Mouse (Mus musculus) liver (tissue): ENCODE results near the gene Eif3k.
A peak's percentile ranks its signal among the peaks of the same experiment; 100 is the strongest.
"Not testable (repeated sequence)": the region's sequence is repeated elsewhere in the genome, so short reads cannot be mapped to it uniquely, and the experiment has no call there.

Experiments
- DNase-seq: peaks from one replicate; pipeline ENCODE4 v3.0.0-alpha.2; 2020; ENCODE audit warnings: mixed read lengths

Eif3k gene

GRCm38 (mm10) chr7:28984452-28984851, 2.8 kb upstream of the Eif3k start:
- no peak for DNase-seq

- DNase-seq = no peak
These were observed 2.2 kb upstream of the Eif3k start for GRCm38 (mm10) chr7:28983849-28984248.

GRCm38 (mm10) chr7:28983141-28983564, 1.5 kb upstream of the Eif3k start:
- no peak for DNase-seq

- peak; percentile 63 for DNase-seq
These were observed 780 bp upstream of the Eif3k start for GRCm38 (mm10) chr7:28982274-28983013.

GRCm38 (mm10) chr7:28977556-28977955, 4.1 kb downstream of the Eif3k start:
- DNase-seq = no peak

GRCm38 (mm10) chr7:28973025-28973424, 8.6 kb downstream of the Eif3k start:
- DNase-seq = no peak

- DNase-seq = peak; percentile 84
These were observed 9.1 kb downstream of the Eif3k start for GRCm38 (mm10) chr7:28972542-28972985.

GRCm38 (mm10) chr7:28971770-28972269, 9.8 kb downstream of the Eif3k start:
- DNase-seq = no peak

GRCm38 (mm10) chr7:28971029-28971428, 10.6 kb downstream of the Eif3k start:
- DNase-seq = no peak

- no peak for DNase-seq
These were observed 11.8 kb downstream of the Eif3k start for GRCm38 (mm10) chr7:28969672-28970394.

- DNase-seq = no peak
These were observed 12.4 kb downstream of the Eif3k start for GRCm38 (mm10) chr7:28969271-28969670.

- not testable (repeated sequence) for DNase-seq
These were observed 13.5 kb downstream of the Eif3k start for GRCm38 (mm10) chr7:28968120-28968519.

GRCm38 (mm10) chr7:28966751-28967505, 14.7 kb downstream of the Eif3k start:
- DNase-seq = no peak

- no peak for DNase-seq
These were observed 15.5 kb downstream of the Eif3k start for GRCm38 (mm10) chr7:28966181-28966580.

GRCm38 (mm10) chr7:28965346-28965840, 16.3 kb downstream of the Eif3k start:
- no peak for DNase-seq

- DNase-seq = no peak
These were observed 18.2 kb downstream of the Eif3k start for GRCm38 (mm10) chr7:28963399-28963923.

- peak; percentile 99 for DNase-seq
These were observed 19.6 kb downstream of the Eif3k start, which contains the start of gene Actn4 for GRCm38 (mm10) chr7:28961927-28962670. TSS of gene Actn4 (minus strand) at chr7:28962340.

GRCm38 (mm10) chr7:28961584-28961926, 20.1 kb downstream of the Eif3k start:
- no peak for DNase-seq

GRCm38 (mm10) chr7:28960354-28961046, 21.2 kb downstream of the Eif3k start:
- peak; percentile 15 for DNase-seq

- DNase-seq = no peak
These were observed 22.1 kb downstream of the Eif3k start for GRCm38 (mm10) chr7:28959505-28960045.

- DNase-seq = no peak
These were observed 22.9 kb downstream of the Eif3k start for GRCm38 (mm10) chr7:28958770-28959169.
